Mouse (Mus musculus) CH12.LX (cell line): ENCODE measurements around the gene Ckap2l.

Experiments
- CHD2 ChIP-seq: IDR thresholded peaks from 2 replicates; pipeline ENCODE4 v1.6.1; 2011; ENCODE audit warnings: low read length, improper control_type of control experiment
- CTCF ChIP-seq, 2 experiments: IDR thresholded peaks in 1 of 2; conservative IDR thresholded peaks in 1 of 2; 2 replicates each; pipeline ENCODE4 v1.5.1; 2011 to 2012; ENCODE audit warnings: low read depth in 2 of 2, low read length in 2 of 2, improper control_type of control experiment in 1 of 2, inconsistent platforms in 1 of 2, mild to moderate bottlenecking in 1 of 2, moderate library complexity in 1 of 2
- E2F4 ChIP-seq: IDR thresholded peaks from 2 replicates; pipeline ENCODE4 v1.6.1; 2011; ENCODE audit warnings: low read depth, low read length, improper control_type of control experiment; ENCODE audit not compliant: insufficient replicate concordance
- EP300 ChIP-seq: IDR thresholded peaks from 2 replicates; pipeline ENCODE4 v1.6.1; 2011; ENCODE audit warnings: low read length, improper control_type of control experiment
- GABPA ChIP-seq: IDR thresholded peaks from 2 replicates; pipeline ENCODE4 v1.6.1; 2012; ENCODE audit warnings: low read depth, low read length, improper control_type of control experiment, inconsistent platforms; ENCODE audit not compliant: insufficient replicate concordance
- JUN ChIP-seq: IDR thresholded peaks from 2 replicates; pipeline ENCODE4 v1.6.1; 2011; ENCODE audit warnings: low read depth, mild to moderate bottlenecking, low read length, improper control_type of control experiment, moderate library complexity; ENCODE audit not compliant: insufficient read depth
- KAT2A ChIP-seq: IDR thresholded peaks from 2 replicates; pipeline ENCODE4 v1.6.1; 2012; ENCODE audit warnings: low read length, improper control_type of control experiment, inconsistent platforms; ENCODE audit not compliant: insufficient replicate concordance
- NELFE ChIP-seq: IDR thresholded peaks from 2 replicates; pipeline ENCODE4 v1.6.1; 2011; ENCODE audit warnings: low read depth, low read length, improper control_type of control experiment
- NRF1 ChIP-seq: IDR thresholded peaks from 2 replicates; pipeline ENCODE4 v1.6.1; 2014; ENCODE audit warnings: low read depth, mild to moderate bottlenecking, inconsistent platforms, low read length, improper control_type of control experiment, moderate library complexity
- SIN3A ChIP-seq: IDR thresholded peaks from 2 replicates; pipeline ENCODE4 v1.6.1; 2012; ENCODE audit warnings: low read length, improper control_type of control experiment, inconsistent platforms
- TBP ChIP-seq: conservative IDR thresholded peaks from 2 replicates; pipeline ENCODE4 v1.6.1; 2011; ENCODE audit warnings: low read depth, low read length, improper control_type of control experiment
- TCF12 ChIP-seq: IDR thresholded peaks from 2 replicates; pipeline ENCODE4 v1.6.1; 2014; ENCODE audit warnings: low read depth, mild to moderate bottlenecking, inconsistent platforms, low read length, improper control_type of control experiment
- ZKSCAN1 ChIP-seq: IDR thresholded peaks from 2 replicates; pipeline ENCODE4 v1.6.1; 2012; ENCODE audit warnings: low read depth, inconsistent platforms, low read length, improper control_type of control experiment, borderline replicate concordance
- ZMIZ1 ChIP-seq: IDR thresholded peaks from 2 replicates; pipeline ENCODE4 v1.6.1; 2012; ENCODE audit warnings: low read depth, mild to moderate bottlenecking, inconsistent platforms, low read length, improper control_type of control experiment

- TF ChIP-seq GABPA (no peak), CTCF (conservative IDR thresholded peaks at IDR 0.05 in 1 of 2, IDR thresholded peaks at IDR 0.05 in 1 of 2; ENCODE audit: low read depth in 2 of 2, low read length in 2 of 2) (no peak), TBP (no peak), CHD2 (no peak), TCF12 (no peak), JUN (no peak), ZKSCAN1 (no peak), SIN3A (no peak), NRF1 (no peak), ZMIZ1 (no peak), KAT2A (no peak), NELFE (no peak), E2F4 (no peak), EP300 (no peak)
These were observed 50.1 kb downstream of the Ckap2l start for GRCm38 (mm10) chr2:129246924-129247323.
